Mouse (Mus musculus): ENCODE results near the gene Rbck1. TPM values are rescaled to one million over a fixed set of nuclear protein-coding genes. Genes with fewer than 3 reads are reported as not detected.
"Not testable (repeated sequence)": the region's sequence is repeated elsewhere in the genome, so short reads cannot be mapped to it uniquely, and the experiment has no call there.

Rbck1 gene
- 10 to 100 TPM; 51.9 to 55.9 TPM for total RNA-seq (2021)

GRCm38 (mm10) chr2:152332101-152332825 lies at the start of gene Rbck1:
Gene Rbck1 (minus strand): TSS chr2:152332653.
- peak; percentile 84 for DNase-seq (ENCODE audit: low spot score)
- intact Hi-C loops (cut with DNase I) = loop anchor here (2.0 to 5.0 kb wide), 2 partner anchors 37 to 105 kb away; partner anchors contain the start of gene Csnk2a1

GRCm38 (mm10) chr2:152376345-152376741 lies 43.9 kb upstream of the Rbck1 start, which contains the start of gene Nrsn2:
Gene Nrsn2 (minus strand): TSS chr2:152376638.
- no peak for DNase-seq (ENCODE audit: low spot score)
- intact Hi-C loops (cut with DNase I) = no loop called here

GRCm38 (mm10) chr2:152375652-152376344 lies 43.3 kb upstream of the Rbck1 start:
- intact Hi-C loops (cut with DNase I) = no loop called here
- no peak for DNase-seq (ENCODE audit: low spot score)

- intact Hi-C loops (cut with DNase I) = no loop called here
- DNase-seq (ENCODE audit: low spot score) = no peak
These were observed 41.1 kb upstream of the Rbck1 start for GRCm38 (mm10) chr2:152373547-152373946.

GRCm38 (mm10) chr2:152372661-152373060 lies 40.2 kb upstream of the Rbck1 start:
- intact Hi-C loops (cut with DNase I) = no loop called here
- DNase-seq (ENCODE audit: low spot score) = no peak

- intact Hi-C loops (cut with DNase I) = no loop called here
These were observed 39.7 kb upstream of the Rbck1 start for GRCm38 (mm10) chr2:152372104-152372503.

GRCm38 (mm10) chr2:152368532-152369140 lies 36.2 kb upstream of the Rbck1 start:
- no peak for DNase-seq (ENCODE audit: low spot score)
- intact Hi-C loops (cut with DNase I) = loop anchor here (5.0 kb wide), 4 partner anchors 96 to 341 kb away; no protein-coding TSS in a partner anchor

More at GRCm38 (mm10) chr2:152372104-152372503, 39.7 kb upstream of the Rbck1 start:
- DNase-seq (ENCODE audit: low spot score) = no peak

- DNase-seq (ENCODE audit: low spot score) = no peak
- intact Hi-C loops (cut with DNase I) = loop anchor here (5.0 kb wide), 4 partner anchors 96 to 341 kb away; no protein-coding TSS in a partner anchor
These were observed 35.5 kb upstream of the Rbck1 start for GRCm38 (mm10) chr2:152367917-152368316.

GRCm38 (mm10) chr2:152363245-152364147 lies 31.0 kb upstream of the Rbck1 start:
- DNase-seq (ENCODE audit: low spot score) = peak; percentile 56
- intact Hi-C loops (cut with DNase I) = no loop called here

GRCm38 (mm10) chr2:152361193-152361592 lies 28.7 kb upstream of the Rbck1 start:
- no peak for DNase-seq (ENCODE audit: low spot score)
- intact Hi-C loops (cut with DNase I) = no loop called here

GRCm38 (mm10) chr2:152360271-152360775 lies 27.9 kb upstream of the Rbck1 start:
- intact Hi-C loops (cut with DNase I) = no loop called here
- DNase-seq (ENCODE audit: low spot score) = peak; percentile 84

GRCm38 (mm10) chr2:152359616-152360015 lies 27.2 kb upstream of the Rbck1 start:
- DNase-seq (ENCODE audit: low spot score) = no peak
- intact Hi-C loops (cut with DNase I) = no loop called here

GRCm38 (mm10) chr2:152358977-152359376 lies 26.5 kb upstream of the Rbck1 start:
- intact Hi-C loops (cut with DNase I); DNase-seq (ENCODE audit: low spot score): not testable (repeated sequence)

GRCm38 (mm10) chr2:152357254-152357653 lies 24.8 kb upstream of the Rbck1 start:
- DNase-seq (ENCODE audit: low spot score) = no peak
- intact Hi-C loops (cut with DNase I) = no loop called here

- intact Hi-C loops (cut with DNase I) = no loop called here
- DNase-seq (ENCODE audit: low spot score) = no peak
These were observed 17.5 kb upstream of the Rbck1 start for GRCm38 (mm10) chr2:152349842-152350540.

GRCm38 (mm10) chr2:152349205-152349604 lies 16.8 kb upstream of the Rbck1 start:
- no peak for DNase-seq (ENCODE audit: low spot score)
- intact Hi-C loops (cut with DNase I) = no loop called here

- intact Hi-C loops (cut with DNase I) = no loop called here
- no peak for DNase-seq (ENCODE audit: low spot score)
These were observed 15.3 kb upstream of the Rbck1 start for GRCm38 (mm10) chr2:152347722-152348121.

GRCm38 (mm10) chr2:152346776-152347465 lies 14.5 kb upstream of the Rbck1 start:
- no peak for DNase-seq (ENCODE audit: low spot score)

More at GRCm38 (mm10) chr2:152346776-152347465, 14.5 kb upstream of the Rbck1 start:
- intact Hi-C loops (cut with DNase I) = no loop called here
